Mouse (Mus musculus) embryonic facial prominence, embryonic 11.5 days (tissue): ENCODE measurements at regions not wholly inside any gene's neighbourhood (a gene's known extent, or its start where the extent isn't known, plus 50 kb on each side); places are given as distances from the start of the nearest gene placed in this dataset.

Source experiments
- ATAC-seq: fragments of 200-750 bp; cut with Nextera tagmentation; replicated peaks from 2 replicates; pipeline ENCODE4 v1.8.0; 2017; ENCODE audit warnings: low read depth; ENCODE audit not compliant: insufficient number of reproducible peaks, low FRiP score, low TSS enrichment
- DNase-seq: peaks from one replicate; pipeline ENCODE4 v3.0.0-alpha.2; 2015; ENCODE audit warnings: low spot score
- H3K27ac ChIP-seq: fragments of 300-500 bp; sonication (generic); replicated peaks from 2 replicates; pipeline ENCODE4 v1.5.1; 2014; ENCODE audit warnings: mild to moderate bottlenecking, low read depth, low read length, control low read depth
- H3K27me3 ChIP-seq: fragments of 300-500 bp; sonication (generic); 2 replicates; pipeline ENCODE4 v1.6.1; 2014; ENCODE audit warnings: mild to moderate bottlenecking, low read length, moderate library complexity, mixed read lengths; ENCODE audit not compliant: control insufficient read depth, insufficient read depth
- H3K36me3 ChIP-seq: fragments of 300-500 bp; sonication (generic); replicated peaks from 2 replicates; pipeline ENCODE4 v1.6.1; 2014; ENCODE audit warnings: low read depth, mild to moderate bottlenecking, low read length, moderate library complexity, mixed read lengths; ENCODE audit not compliant: control insufficient read depth, insufficient read depth
- H3K4me1 ChIP-seq: fragments of 300-500 bp; sonication (generic); 2 replicates; pipeline ENCODE4 v1.6.1; 2014; ENCODE audit warnings: low read length, mixed read lengths; ENCODE audit not compliant: control insufficient read depth, insufficient read depth
- H3K4me2 ChIP-seq: fragments of 300-500 bp; sonication (generic); 2 replicates; pipeline ENCODE4 v1.6.1; 2014; ENCODE audit warnings: low read depth, mild to moderate bottlenecking, control low read depth, low read length, moderate library complexity
- H3K4me3 ChIP-seq: fragments of 300-500 bp; sonication (generic); 2 replicates; pipeline ENCODE4 v1.5.1; 2014; ENCODE audit warnings: low read depth, low read length, control low read depth
- H3K9ac ChIP-seq: fragments of 300-500 bp; sonication (generic); replicated peaks from 2 replicates; pipeline ENCODE4 v1.6.1; 2014; ENCODE audit warnings: mild to moderate bottlenecking, control low read depth, low read length
- H3K9me3 ChIP-seq: fragments of 300-500 bp; sonication (generic); replicated peaks from 2 replicates; pipeline ENCODE4 v1.6.1; 2016; ENCODE audit warnings: mild to moderate bottlenecking, low read length, inconsistent platforms, mixed read lengths; ENCODE audit not compliant: control insufficient read depth
- WGBS: fragments of 180-500 bp; shearing (Covaris S2); extraction: QIAGEN DNeasy Blood & Tissue Kit; methylation state at CpG from one replicate; pipeline ENCODE4 v1.1.7; 2014; 5-methylcytosine and 5-hydroxymethylcytosine counted together

DNA sequence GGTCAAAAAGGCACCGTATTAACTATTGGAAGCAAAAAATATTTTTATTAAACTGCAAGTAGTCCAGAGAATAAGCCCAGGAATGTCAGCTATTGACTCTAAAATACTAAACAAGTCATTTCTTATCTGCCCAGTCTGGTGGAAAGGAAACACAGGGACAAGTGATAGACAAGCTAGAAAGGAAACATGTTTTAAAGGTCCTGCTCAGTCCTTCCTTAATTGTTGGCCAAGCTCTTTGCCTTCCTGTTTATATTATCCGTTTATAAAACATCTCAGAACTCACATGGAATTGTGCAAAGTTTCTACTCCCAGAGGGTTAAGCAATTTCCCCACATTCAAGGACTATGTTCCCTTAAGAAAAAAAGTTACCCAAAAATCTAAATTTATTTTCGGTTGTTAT is 54.9 kb upstream of the Clec14a start:
- WGBS = 85% methylated on average over 3 of the region's 3 CpGs
- H3K9me3 ChIP-seq = no peaks in the 10 kb centered on the region
- no peak overlapping the region for H3K9ac ChIP-seq
- no peak for ATAC-seq
- H3K4me2 ChIP-seq = no peak overlapping the region
- no peak overlapping the region for H3K27ac ChIP-seq
- no peaks in the 10 kb centered on the region for H3K4me1 ChIP-seq
- DNase-seq = no peak
- H3K27me3 ChIP-seq = no peaks in the 10 kb centered on the region
- H3K36me3 ChIP-seq = no peaks in the 10 kb centered on the region
- no peak overlapping the region for H3K4me3 ChIP-seq
